Mouse (Mus musculus): Measurements from ENCODE around the gene Hps1.
"Not testable (repeated sequence)": the region's sequence is repeated elsewhere in the genome, so short reads cannot be mapped to it uniquely, and the experiment has no call there.

Gene Hps1

DNA sequence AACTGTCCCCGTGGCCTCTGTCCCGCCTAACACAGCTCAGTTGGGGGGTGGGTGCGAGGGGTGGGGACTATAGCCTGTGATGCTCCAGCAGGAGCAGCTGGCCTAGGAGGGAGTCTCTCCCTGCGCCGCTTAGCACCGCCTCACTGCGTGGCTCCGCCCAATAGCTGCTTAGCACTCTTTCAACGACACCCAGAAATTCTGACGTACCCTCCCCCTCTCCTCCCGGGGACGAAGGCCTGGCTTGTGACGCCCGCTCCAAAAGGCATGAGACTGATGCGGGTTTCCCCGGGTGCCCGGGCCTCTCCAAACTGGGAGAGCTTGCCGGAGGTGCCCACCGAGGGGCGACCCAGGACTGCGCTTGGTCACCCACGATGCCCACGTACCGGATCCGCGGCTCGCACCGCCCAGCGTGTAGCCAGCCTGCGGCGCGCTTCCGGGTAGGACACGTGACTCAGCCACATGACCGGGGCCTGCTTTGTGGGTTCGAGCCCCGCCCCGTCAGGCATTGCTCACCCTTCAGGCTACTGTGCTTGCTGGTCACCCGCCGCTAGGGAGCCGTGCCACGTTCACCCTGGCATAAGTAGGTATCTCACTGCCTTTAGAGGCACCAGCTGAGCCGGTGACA lies at the start of gene Hps1:
Gene Hps1, minus strand, starts transcription at position 448 of the 625 bp plus-strand sequence.
- peak; percentile 94 for DNase-seq

DNA sequence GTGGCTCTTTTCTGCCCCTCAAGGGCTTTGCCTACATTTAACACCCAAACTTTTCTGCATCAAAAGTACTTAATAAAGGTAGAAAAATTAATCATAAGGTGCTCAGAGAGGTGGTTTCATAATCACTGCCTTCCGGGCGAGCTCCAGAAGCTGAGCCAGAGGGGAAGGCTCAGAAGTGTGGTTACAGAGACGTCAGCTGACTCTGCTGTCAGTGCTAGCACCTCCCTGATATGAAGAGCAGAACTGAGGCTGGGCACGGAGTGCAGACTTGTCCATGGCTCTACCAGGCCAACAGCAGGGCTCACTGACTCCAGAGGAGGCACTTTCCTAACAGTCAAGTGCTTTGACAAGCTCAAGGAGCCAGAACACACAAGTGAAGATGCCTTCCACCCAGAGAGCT lies 49.4 kb upstream of the Hps1 start:
- no peak for DNase-seq

DNA sequence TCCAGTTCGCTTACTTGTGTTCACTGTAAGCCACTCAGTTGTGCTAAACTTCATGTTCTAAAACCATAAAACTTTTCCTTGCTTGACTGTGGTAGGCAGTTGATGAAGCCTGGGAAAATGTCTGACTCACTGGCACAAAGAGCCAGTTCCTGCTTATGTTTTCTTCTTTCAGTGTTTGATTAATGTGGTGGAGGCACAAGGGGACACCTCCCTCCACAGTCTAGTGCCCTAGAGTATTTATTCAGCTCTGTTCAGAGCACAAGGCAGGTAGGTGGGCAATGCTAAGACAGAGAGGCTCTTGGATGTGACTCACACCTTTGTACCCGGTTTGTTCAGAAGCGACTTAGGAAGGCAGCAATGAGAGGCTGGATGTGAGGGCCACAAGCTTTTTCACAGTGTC lies 48.1 kb upstream of the Hps1 start:
- DNase-seq = no peak

DNA sequence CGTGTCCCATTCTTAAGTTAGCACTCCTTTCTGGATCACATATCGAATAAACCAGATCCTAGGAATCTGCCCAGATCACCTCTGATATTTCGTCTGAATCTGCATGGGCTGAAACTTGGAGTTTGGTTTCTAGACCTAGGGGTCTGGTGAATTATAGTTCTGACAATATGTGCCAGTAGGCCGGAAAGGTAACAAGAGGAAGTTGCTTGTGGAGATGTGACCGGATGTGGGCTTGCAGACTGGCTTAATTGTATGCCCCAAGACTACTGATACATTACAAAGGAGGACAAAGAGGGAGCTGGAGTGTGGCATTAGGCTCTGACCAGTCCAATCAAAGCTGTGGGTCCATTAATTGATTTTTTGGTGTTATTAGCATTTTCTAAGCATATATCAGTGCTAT lies 40.3 kb upstream of the Hps1 start:
- DNase-seq = no peak

DNA sequence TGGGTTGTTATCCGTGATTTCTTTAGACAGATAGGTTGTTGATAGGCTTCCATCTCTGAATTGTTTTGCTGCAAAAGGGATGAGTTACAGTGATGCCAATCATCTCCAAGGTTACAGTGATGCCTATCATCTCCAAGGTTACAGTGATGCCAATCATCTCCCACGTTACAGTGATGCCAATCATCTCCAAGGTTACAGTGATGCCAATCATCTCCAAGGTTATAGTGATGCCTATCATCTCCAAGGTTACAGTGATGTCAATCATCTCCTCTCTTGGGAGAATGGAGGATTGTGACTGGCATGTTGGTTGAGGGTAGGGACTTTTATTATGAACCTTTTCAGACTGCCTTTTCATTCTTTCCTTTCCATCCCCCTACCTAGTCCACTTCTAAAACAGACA lies 38.0 kb upstream of the Hps1 start:
- DNase-seq = peak; percentile 22

DNA sequence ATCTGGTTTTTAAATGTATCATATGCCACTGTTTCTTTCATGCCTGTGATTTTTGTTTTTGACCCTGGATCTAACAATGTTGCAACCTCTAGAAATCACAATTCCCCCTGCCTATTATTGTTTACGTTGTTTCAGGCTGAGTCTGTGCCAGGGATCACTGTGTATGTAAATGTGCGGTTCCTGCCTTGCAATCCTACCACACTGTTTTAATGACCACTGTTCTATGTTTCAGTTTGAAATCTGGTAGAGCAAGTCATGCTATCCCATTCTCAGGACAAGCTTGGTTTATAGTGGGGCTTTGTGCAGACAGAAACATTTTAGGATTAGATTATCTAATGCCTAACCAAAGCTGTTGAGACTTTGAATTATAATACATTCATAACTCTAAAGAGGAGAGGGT lies 36.5 kb upstream of the Hps1 start:
- no peak for DNase-seq

DNA sequence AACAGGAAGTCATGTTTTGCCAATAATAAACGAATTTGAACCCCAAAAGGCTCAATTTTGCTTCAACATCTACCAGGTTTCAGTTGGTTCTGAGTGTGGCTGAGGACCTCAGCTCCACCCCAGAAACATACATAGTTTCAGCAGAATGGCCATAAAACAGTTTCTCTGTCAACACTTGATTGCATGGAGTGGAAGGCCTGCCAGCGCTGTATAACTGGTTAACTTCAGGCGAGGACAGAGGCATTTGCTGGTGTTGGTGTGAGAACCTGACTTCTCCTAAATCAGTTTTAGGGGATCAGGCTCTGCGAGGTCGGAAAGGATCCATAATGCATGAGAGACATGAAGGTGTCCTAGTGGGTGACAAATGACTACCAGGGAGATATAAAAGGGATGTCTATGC lies 30.4 kb upstream of the Hps1 start:
- DNase-seq = no peak

DNA sequence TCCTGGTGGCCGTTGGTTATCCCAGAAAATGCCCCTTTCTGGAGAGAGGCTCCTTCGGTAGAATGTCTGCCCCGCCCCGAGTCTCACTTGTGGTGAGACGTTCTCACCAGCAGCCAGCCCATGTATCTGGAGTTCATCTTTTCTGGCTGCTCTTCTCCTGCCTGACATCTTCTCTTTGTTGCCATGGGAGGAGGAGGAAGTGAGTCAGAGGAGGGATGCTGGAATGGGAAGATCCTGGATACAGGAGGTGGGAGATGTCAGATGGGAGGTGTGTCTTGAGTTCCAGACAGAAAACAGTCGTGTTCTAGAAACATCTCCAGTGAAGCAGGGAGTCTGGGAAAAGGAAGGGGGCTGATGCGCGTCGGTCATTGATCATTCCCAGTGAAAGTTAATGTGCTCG lies 29.7 kb upstream of the Hps1 start:
- DNase-seq = no peak

DNA sequence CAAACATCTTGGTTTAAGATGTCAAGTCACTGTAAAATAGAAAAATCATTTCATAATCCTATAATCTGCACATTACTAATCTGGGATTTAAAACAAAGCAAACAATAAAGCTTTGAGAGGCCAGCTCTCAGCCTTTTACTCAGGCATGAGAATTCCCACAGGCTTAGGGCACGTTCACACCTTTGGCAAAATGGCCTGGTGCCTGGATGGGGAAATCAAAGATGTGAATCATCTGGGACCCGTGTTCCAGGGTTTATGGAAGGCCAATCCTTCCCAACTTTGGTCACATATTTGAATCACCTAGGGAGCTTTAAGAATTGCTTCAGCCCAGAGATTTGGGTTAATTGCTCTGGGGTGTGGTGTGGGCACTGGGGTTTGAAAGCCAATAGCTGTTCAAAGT lies 18.1 kb upstream of the Hps1 start:
- DNase-seq = no peak

DNA sequence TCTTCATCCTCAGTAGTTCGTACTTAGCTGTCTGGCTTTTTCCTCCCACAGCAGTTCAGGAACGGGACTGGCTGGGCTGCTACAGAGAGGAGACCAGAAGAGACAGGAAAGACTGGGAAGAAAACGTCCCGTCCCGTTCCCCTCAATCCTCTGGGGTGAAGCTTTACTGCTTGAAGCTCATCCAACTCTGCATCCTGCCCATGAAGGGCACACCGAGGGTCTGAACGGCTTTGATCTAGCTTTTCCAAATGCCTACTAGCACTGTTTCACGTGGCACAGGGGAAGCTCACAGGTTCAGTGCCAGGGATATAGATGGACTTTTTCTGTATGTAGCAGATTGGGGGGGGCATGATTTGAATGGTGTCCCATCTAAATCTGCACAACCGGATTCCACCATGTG lies 16.0 kb upstream of the Hps1 start:
- no peak for DNase-seq

DNA sequence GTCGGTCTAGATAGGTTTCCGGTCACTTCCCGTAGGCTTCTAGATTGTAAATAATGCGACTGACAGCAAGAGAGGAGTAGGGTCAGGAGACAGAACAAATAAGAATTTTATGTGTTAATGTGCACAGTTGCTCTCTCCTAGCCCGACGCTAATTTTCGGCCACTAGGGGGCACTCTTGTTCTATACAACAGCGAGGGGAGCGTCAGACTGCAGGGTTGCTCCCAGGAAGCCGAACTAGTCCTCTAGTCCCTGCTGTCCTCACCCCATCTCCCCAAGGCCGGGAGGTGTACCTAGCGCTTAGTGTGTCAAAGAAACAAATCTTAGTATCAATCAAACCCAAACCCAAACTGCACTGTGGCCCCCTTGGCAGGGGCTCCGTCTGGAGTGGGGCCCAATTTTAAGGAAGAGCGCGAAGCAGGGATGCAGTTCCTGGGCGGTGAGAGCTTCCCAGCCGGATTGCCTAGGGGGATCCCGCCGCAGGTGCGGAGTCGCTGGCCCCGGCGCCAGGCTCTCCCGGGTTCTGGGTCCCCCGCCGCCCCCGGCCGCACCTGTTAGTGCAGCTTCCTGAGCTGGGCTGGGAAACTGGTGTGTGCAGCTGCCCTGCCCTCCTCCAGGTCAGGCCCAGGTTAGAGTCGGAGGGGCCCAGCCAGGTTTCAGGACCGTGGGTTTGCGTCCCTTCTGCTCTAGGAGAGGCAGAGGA lies 15.3 kb upstream of the Hps1 start:
- DNase-seq = peak; percentile 93

DNA sequence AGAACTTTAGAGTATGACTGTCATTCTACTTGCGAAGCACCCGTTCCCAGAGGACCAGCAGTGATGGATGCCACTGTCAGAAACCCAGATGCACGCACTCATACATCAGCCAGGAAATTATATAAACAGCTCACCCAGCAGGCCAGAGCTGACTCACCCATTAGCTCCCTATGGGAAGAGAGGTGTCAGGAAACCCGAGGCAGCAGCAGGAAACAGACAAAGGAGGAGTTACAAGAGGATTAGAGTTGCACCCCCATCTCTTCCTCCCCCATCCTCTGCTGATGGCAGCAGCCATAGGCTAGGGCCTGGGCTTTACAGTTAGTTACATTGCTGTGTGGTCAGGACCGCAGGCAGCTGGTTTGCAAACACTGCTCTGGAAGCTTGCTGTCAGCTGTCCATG lies 8.5 kb upstream of the Hps1 start:
- DNase-seq = no peak

DNA sequence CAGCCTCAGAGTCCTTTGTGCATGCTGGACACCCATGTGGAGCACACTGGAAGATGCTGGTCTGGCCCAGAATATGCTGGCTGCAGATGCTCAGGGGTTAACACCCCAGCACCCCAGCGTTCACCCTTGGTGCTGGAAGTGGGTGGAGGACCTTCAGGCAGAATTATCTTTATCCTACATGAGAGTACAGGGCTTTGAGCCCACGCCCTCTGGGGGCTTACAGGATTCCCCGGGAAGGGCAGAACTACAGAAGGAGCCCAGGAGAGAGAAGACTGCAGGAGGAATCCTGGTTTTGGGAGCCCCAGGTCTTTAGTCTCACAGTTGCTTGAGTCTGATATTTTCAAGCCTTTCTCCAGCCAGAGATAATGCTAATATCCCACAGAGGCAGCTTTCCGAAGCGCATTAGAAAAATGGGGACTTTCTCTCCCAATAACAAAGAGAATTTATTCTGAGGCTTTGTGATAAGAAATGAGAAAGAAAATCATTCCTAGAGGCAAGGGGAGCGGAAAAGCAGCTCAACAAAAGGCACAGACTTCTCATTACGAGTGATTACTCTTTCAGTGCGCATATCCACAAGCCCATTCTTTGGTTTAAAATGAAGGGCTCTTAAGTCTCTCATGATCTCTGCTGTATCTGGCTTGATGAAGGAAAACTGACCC lies 5.9 kb upstream of the Hps1 start:
- DNase-seq = no peak

DNA sequence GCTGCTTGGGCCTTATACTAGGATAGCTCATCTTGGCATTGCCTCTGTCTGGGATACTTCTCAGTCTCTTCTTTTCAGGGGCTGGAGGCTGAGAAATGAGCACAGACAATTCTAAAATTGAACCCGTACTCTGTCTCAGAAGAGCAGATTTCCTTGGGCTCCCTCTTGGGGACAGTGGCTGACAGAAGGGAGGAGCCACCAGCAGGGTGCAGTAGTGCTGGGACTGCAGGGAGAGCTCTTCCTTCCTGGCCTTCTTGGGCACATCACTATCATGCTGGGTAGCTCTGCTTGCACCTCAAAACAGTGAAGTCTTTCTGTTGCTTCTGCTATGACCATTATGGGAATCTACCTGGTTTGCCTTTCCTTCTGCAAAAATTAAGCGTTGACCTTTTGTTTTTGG lies 5.4 kb upstream of the Hps1 start:
- peak; percentile 29 for DNase-seq

DNA sequence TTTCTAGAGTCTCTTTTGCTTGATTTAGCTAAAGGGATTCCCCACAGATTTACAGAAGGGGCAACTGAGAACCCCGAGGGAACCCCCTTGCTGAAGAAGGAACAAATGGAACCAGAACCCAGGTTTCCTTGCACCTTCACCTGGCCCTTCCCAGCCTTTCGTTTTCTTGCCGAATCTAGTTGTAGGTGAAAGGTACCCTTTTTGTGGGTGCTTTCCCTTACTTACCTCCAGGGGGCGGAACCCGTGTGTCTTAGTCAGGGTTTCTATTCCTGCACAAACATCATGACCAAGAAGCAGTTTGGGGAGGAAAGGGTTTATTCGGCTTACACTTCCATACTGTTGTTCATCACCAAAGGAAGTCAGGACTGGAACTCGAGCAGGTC lies 369 bp upstream of the Hps1 start:
- not testable (repeated sequence) for DNase-seq

DNA sequence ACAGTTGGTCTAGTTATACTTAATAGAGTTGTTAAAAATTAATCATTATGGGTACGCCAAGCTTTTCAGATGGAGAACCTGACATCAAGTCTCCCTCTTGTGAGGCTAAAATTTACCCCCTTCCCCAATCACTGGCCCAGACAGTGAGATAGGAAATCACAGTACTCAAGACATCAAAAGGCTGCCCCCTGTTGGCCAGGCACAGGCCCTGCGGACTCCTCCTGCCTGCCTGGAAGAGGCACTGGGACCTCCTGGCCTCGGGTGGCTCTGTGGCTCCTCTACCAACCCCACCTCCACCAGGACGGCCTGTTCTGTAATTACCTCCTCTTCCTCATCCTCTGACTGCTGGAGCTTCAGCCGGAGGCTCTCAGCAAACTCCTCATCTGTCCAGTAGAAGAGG lies 2.0 kb downstream of the Hps1 start:
- no peak for DNase-seq

DNA sequence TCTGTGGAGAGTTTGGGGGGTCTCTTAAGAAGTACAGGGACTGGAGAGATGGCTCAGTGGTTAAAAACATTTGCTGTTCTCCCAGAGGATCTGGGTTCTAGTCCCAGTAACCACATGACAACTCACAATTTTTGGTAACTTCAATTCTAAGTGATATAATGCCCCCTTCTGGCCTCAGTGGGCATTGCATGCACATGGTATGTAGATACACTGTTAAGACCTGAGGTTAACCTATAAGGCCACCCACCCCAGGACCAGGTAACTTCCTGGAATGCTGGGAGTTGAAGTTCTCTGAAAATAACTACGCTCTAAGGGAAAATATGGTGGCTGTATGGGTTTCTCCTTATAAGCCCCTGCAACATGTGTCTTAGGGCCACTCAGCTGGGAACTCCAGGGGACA lies 3.0 kb downstream of the Hps1 start:
- peak; percentile 32 for DNase-seq

DNA sequence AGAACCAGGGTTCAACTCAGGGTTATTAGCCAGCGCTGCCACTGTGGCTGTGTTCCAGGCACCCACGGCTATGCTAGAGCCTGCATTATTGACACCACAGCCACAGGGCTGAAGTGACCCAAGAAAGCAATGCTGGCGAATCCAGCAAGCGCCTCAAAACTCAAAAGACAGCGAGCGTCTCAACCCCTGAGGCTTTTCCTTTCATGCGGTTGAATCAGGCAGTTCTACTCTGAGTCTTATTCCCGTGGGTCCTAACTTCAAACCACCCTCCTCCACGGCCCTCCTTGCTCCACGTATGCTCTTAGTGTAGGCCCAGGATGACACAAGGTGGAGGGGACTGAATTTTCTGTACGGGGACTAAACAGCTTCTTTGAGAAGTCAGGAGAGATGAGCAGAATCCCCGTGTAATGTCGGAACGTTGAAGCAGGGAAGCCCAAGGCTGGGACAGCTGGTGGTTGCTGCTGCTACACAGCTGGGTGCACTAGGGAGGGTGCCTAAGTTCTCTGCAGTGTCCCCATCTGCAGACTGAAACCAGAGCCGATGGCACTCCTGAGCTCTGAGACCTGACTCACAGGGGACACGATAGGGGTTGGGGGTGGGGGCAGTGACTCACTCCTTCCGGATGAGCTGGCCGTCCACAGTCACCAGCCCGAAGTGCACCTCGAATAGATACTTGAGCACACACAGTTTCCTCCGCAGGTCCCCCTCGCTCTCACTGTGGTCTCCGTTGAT lies 9.5 kb downstream of the Hps1 start:
- no peak for DNase-seq

DNA sequence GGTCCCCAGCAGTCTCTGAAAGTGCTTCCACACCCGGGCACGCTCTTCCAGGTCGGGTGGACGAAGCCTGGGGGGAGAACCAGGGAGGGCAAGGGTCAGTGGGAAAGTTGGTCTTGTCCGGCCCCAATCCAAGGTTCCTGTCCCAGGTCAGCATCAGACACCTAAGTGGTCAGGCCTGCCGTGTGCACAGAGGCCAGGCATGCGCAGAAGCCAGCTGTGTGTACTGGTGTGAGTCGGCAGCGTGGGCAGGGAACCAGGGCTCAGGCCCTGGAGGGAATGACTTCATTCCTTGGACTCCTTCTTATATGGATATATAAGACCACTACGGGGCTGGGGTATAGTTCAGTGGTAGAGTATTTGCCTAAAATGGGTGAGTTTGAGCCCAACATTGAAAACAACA lies 10.1 kb downstream of the Hps1 start:
- DNase-seq = no peak

DNA sequence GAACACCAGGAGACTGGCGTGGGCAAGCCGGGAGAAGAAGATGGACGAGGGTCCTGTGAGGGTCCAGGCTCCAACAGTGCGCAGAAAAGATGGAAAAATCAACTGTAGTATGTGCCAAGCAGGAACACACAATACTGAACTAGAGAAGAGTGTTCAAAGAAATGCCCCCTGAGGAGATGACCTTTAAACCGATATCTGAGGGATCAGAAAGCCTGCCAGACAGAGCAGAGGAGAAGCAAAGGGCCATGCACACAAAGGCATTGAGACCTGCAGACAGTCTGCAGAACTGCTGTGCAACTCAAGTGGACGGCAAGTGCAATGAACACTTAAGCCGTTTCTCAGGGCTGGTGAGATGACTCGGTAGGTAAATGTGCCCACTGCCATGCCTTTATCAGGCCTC lies 12.4 kb downstream of the Hps1 start:
- no peak for DNase-seq

DNA sequence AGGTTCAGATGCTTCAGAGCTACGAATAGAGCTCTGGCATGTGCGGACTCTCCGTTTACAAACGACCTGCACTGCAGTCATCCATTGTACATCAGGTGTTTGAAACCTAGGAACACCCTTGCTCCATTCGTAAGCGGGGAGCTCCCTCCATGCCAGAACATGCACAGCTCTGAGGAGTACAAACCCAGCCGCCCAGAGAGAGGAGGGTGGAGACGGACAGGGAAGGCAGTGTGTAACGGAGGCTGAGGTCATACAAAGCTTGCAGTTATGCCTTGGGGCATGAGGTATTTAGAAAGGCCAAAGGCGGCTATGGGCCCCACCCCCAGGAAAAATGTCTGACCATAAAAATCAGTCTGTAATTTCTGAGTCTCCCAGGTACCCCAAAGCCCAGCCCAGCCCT lies 15.4 kb downstream of the Hps1 start:
- DNase-seq = no peak

DNA sequence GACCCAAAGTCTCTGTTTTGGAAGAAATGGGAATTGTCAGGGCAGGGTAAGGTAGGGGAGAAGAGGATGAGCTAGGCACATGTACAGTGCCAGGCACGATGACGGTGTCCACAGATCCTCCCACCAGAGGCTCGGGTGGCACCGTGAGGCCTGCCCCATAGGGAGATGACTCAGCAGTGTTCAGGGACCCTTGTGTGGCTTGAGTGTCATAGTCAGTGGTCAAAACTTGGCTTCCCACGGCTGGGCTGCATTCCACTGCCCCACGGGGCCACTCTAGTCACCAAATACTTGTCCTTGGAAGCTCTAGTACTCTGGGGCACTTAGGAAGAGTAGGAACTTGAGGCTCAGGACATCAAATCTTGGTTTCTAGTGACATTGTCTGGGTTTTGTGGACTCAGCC lies 23.1 kb downstream of the Hps1 start:
- no peak for DNase-seq

DNA sequence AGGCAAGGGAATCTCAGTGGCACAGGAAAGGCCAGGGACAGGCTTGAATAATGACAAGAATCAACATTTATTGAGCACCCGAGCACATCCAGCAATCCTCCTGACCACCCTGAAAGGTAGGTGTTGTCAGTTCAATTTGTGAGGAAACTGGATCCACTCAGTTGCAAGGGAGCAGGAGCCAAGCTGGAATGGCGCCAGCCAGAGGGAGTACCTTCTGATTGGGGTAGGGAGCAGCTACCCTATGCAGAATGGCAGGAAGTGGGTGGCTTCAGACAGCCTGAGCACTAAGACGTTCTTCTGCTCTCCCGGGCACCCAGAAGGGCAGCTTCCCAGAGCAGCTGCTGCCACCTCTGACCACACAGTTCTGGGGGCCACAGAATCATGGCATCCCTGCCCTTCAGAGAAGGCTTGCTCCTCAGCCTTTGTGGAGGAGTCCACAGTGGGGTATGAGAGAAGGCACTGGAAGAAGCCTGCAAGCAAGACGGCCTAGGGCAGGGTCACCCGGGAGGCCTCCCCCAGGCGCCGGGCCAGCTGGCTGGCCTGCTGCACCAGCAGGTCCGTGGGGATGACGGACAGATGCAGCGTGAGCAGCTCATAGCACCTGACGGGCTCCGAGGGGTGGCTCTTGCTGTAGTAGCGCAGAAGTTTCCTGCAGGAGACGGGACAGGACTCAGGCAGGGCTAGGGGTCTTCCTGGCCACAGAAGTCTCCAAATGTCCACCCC lies 24.5 kb downstream of the Hps1 start:
- no peak for DNase-seq
